Mouse (Mus musculus): Measurements from ENCODE around the gene Neb. TPM values are rescaled to one million over a fixed set of nuclear protein-coding genes. Genes with fewer than 3 reads are reported as not detected.

Neb gene
- 2.0 and 4.0 TPM in 2 replicates for polyA plus RNA-seq (2015; fragmentation: Nextera tagmentation; extraction: Ambion mirVana)

GRCm38 (mm10) chr2:52378448-52378804 lies at the start of gene Neb:
TSS of gene Neb (minus strand) at chr2:52378474.
- Histone ChIP-seq H3K4me3 (peak within 1 kb of the TSS; percentile 17), H3K36me3 (no peaks in the 10 kb centered on the region), H3K27ac (replicated peaks) (no peak within 1 kb of the TSS), H3K9me3 (no peaks in the 10 kb centered on the region), H3K27me3 (replicated peaks) (no peaks in the 10 kb centered on the region), H3K4me2 (peak within 1 kb of the TSS; percentile 42), H3K9ac (no peak within 1 kb of the TSS), H3K4me1 (0 out of 2 replicates have a peak, but pooled peaks cover 4% of the 10 kb centered on the region)
- no peak for ATAC-seq (ENCODE audit: extremely low read depth, insufficient number of reproducible peaks, low FRiP score, low TSS enrichment)
- 42% methylated on average over 7 of the region's 7 CpGs for WGBS

- Histone ChIP-seq H3K4me2 (no peak overlapping the region), H3K9ac (no peak overlapping the region), H3K4me3 (no peak overlapping the region), H3K27me3 (replicated peaks) (no peaks in the 10 kb centered on the region), H3K27ac (replicated peaks) (no peak overlapping the region), H3K36me3 (no peaks in the 10 kb centered on the region), H3K9me3 (no peaks in the 10 kb centered on the region), H3K4me1 (peaks cover 26% of the 10 kb centered on the region)
- 69% methylated on average over 3 of the region's 3 CpGs for WGBS
- no peak for ATAC-seq (ENCODE audit: extremely low read depth, insufficient number of reproducible peaks, low FRiP score, low TSS enrichment)
Measured at GRCm38 (mm10) chr2:52427383-52427782, 49.1 kb upstream of the Neb start.

GRCm38 (mm10) chr2:52426041-52426440 lies 47.8 kb upstream of the Neb start:
- H3K27ac ChIP-seq (replicated peaks) = 0 out of 2 replicates have a peak overlapping the region, but pooled peaks have one; percentile 91
- H3K9me3 ChIP-seq = no peaks in the 10 kb centered on the region
- H3K9ac ChIP-seq = peak overlapping the region; percentile 97; the same call in 1 of the 2 replicates
- H3K4me3 ChIP-seq = peak overlapping the region; percentile 98; the same call in 1 of the 2 replicates
- 81% methylated on average over 3 of the region's 3 CpGs for WGBS
- H3K27me3 ChIP-seq (replicated peaks) = no peaks in the 10 kb centered on the region
- H3K4me2 ChIP-seq = peak overlapping the region; percentile 88
- no peaks in the 10 kb centered on the region for H3K36me3 ChIP-seq
- ATAC-seq (ENCODE audit: extremely low read depth, insufficient number of reproducible peaks, low FRiP score, low TSS enrichment) = no peak
- H3K4me1 ChIP-seq = peaks cover 39% of the 10 kb centered on the region

GRCm38 (mm10) chr2:52425523-52425795 lies 47.2 kb upstream of the Neb start:
- WGBS = 19% methylated on average over 10 of the region's 10 CpGs
- no peak for ATAC-seq (ENCODE audit: extremely low read depth, insufficient number of reproducible peaks, low FRiP score, low TSS enrichment)

GRCm38 (mm10) chr2:52424747-52425522 lies 46.7 kb upstream of the Neb start, which contains the start of gene Arl5a:
TSS of gene Arl5a (minus strand) at chr2:52424901.
- under 1% methylated on average over 52 of the region's 57 CpGs for WGBS
- peak; percentile 95 for ATAC-seq (ENCODE audit: extremely low read depth, insufficient number of reproducible peaks, low FRiP score, low TSS enrichment)
- peaks cover 50% of the 10 kb centered on the region for H3K4me1 ChIP-seq
- peak within 1 kb of the TSS; percentile 88 for H3K4me2 ChIP-seq
- no peaks in the 10 kb centered on the region for H3K27me3 ChIP-seq (replicated peaks)
- no peaks in the 10 kb centered on the region for H3K9me3 ChIP-seq
- no peaks in the 10 kb centered on the region for H3K36me3 ChIP-seq
- H3K9ac ChIP-seq = peak within 1 kb of the TSS; percentile 97
- H3K4me3 ChIP-seq = peak within 1 kb of the TSS; percentile 98
- peak within 1 kb of the TSS; percentile 91 for H3K27ac ChIP-seq (replicated peaks)

More at GRCm38 (mm10) chr2:52425523-52425795, 47.2 kb upstream of the Neb start:
- Histone ChIP-seq H3K27ac (replicated peaks) (peak overlapping the region; percentile 91), H3K4me3 (peak overlapping the region; percentile 98), H3K9me3 (no peaks in the 10 kb centered on the region), H3K27me3 (replicated peaks) (no peaks in the 10 kb centered on the region), H3K4me1 (peaks cover 45% of the 10 kb centered on the region), H3K4me2 (peak overlapping the region; percentile 88), H3K36me3 (no peaks in the 10 kb centered on the region), H3K9ac (peak overlapping the region; percentile 97)

- H3K4me3 ChIP-seq = peak overlapping the region; percentile 98
- H3K27ac ChIP-seq (replicated peaks) = peak overlapping the region; percentile 91
- no peaks in the 10 kb centered on the region for H3K27me3 ChIP-seq (replicated peaks)
- peak overlapping the region; percentile 88 for H3K4me2 ChIP-seq
- peak overlapping the region; percentile 97 for H3K9ac ChIP-seq
- H3K4me1 ChIP-seq = peaks cover 57% of the 10 kb centered on the region
- H3K36me3 ChIP-seq = no peaks in the 10 kb centered on the region
- ATAC-seq (ENCODE audit: extremely low read depth, insufficient number of reproducible peaks, low FRiP score, low TSS enrichment) = peak; percentile 20; the same call in 1 of the 2 replicates
- WGBS = under 1% methylated on average over 42 of the region's 42 CpGs
- H3K9me3 ChIP-seq = no peaks in the 10 kb centered on the region
Measured at GRCm38 (mm10) chr2:52424248-52424728, 46.0 kb upstream of the Neb start.

- H3K36me3 ChIP-seq = no peaks in the 10 kb centered on the region
- 2% methylated on average over 16 of the region's 16 CpGs for WGBS
- H3K27me3 ChIP-seq (replicated peaks) = no peaks in the 10 kb centered on the region
- peak overlapping the region; percentile 91 for H3K27ac ChIP-seq (replicated peaks)
- H3K4me1 ChIP-seq = peaks cover 62% of the 10 kb centered on the region
- peak overlapping the region; percentile 98 for H3K4me3 ChIP-seq
- ATAC-seq (ENCODE audit: extremely low read depth, insufficient number of reproducible peaks, low FRiP score, low TSS enrichment) = no peak
- H3K4me2 ChIP-seq = peak overlapping the region; percentile 88
- no peaks in the 10 kb centered on the region for H3K9me3 ChIP-seq
- peak overlapping the region; percentile 97 for H3K9ac ChIP-seq
Measured at GRCm38 (mm10) chr2:52423611-52424247, 45.5 kb upstream of the Neb start.

- Histone ChIP-seq H3K9me3 (no peaks in the 10 kb centered on the region), H3K4me2 (peak overlapping the region; percentile 88), H3K36me3 (no peaks in the 10 kb centered on the region), H3K27ac (replicated peaks) (peak overlapping the region; percentile 91), H3K9ac (peak overlapping the region; percentile 97), H3K4me1 (peaks cover 68% of the 10 kb centered on the region), H3K27me3 (replicated peaks) (no peaks in the 10 kb centered on the region), H3K4me3 (peak overlapping the region; percentile 98)
- no peak for ATAC-seq (ENCODE audit: extremely low read depth, insufficient number of reproducible peaks, low FRiP score, low TSS enrichment)
- WGBS = 39% methylated on average over 8 of the region's 8 CpGs
Measured at GRCm38 (mm10) chr2:52422871-52423610, 44.8 kb upstream of the Neb start.

- peak overlapping the region; percentile 91 for H3K27ac ChIP-seq (replicated peaks)
- peaks cover 14% of the 10 kb centered on the region for H3K36me3 ChIP-seq
- WGBS = 32% methylated on average over 6 of the region's 6 CpGs
Measured at GRCm38 (mm10) chr2:52421197-52421596, 42.9 kb upstream of the Neb start.

GRCm38 (mm10) chr2:52420001-52420710 lies 41.9 kb upstream of the Neb start:
- H3K27ac ChIP-seq (replicated peaks) = no peak overlapping the region

More at GRCm38 (mm10) chr2:52421197-52421596, 42.9 kb upstream of the Neb start:
- Histone ChIP-seq H3K4me3 (peak overlapping the region; percentile 98), H3K27me3 (replicated peaks) (no peaks in the 10 kb centered on the region), H3K4me2 (peak overlapping the region; percentile 88), H3K9ac (peak overlapping the region; percentile 68), H3K9me3 (no peaks in the 10 kb centered on the region), H3K4me1 (peaks cover 66% of the 10 kb centered on the region)
- ATAC-seq (ENCODE audit: extremely low read depth, insufficient number of reproducible peaks, low FRiP score, low TSS enrichment) = no peak

More at GRCm38 (mm10) chr2:52420001-52420710, 41.9 kb upstream of the Neb start:
- 70% methylated on average over 7 of the region's 7 CpGs for WGBS
- Histone ChIP-seq H3K9me3 (peaks cover 5% of the 10 kb centered on the region; the same call in 1 of the 2 replicates), H3K9ac (peak overlapping the region; percentile 3; the same call in 1 of the 2 replicates), H3K4me2 (peak overlapping the region; percentile 24; the same call in 1 of the 2 replicates), H3K4me1 (peaks cover 57% of the 10 kb centered on the region), H3K36me3 (peaks cover 24% of the 10 kb centered on the region), H3K27me3 (replicated peaks) (no peaks in the 10 kb centered on the region), H3K4me3 (no peak overlapping the region)
- no peak for ATAC-seq (ENCODE audit: extremely low read depth, insufficient number of reproducible peaks, low FRiP score, low TSS enrichment)
